Mouse (Mus musculus) testis, adult 2 months (tissue): ENCODE measurements around the gene Mta3.

Experiments used
- CTCF ChIP-seq: fragments of 200-500 bp; IDR thresholded peaks from 2 replicates; pipeline ENCODE4 v1.5.1; 2012; ENCODE audit warnings: low read depth, mild to moderate bottlenecking, inconsistent platforms, low read length, moderate library complexity; ENCODE audit not compliant: control insufficient read depth, insufficient read depth, insufficient replicate concordance
- POLR2A ChIP-seq: fragments of 200-500 bp; IDR thresholded peaks from 2 replicates; pipeline ENCODE4 v1.6.1; 2012; ENCODE audit warnings: low read depth, mild to moderate bottlenecking, inconsistent platforms, low read length, moderate library complexity; ENCODE audit not compliant: control insufficient read depth

DNA sequence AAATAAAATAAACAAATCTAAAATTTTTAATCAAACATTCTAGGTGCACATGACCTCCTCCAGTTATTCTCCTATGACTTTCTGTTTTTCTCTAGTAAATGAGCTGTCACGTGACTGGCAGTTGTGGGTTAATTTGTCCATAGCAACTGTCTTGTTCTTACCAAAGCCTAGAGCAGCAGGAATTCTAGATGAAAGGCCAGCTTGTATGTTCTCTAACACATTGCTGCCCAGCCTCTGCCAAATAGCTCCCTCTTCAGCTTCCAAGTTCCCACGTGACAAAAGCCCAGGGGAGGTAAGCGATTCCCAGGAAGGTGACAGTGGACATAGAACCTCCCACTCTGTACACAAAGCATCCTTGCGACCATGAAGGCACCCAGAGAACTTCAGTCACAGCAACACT lies 128.2 kb downstream of the Mta3 start:
- TF ChIP-seq POLR2A (no peak), CTCF (no peak)
